Mouse (Mus musculus) cerebellum, adult 11-12 months (tissue): ENCODE measurements around the gene Dnajb7.

ENCODE experiments used
- DNase-seq: peaks from one replicate; pipeline ENCODE4 v3.0.0; 2022

Gene Dnajb7

DNA sequence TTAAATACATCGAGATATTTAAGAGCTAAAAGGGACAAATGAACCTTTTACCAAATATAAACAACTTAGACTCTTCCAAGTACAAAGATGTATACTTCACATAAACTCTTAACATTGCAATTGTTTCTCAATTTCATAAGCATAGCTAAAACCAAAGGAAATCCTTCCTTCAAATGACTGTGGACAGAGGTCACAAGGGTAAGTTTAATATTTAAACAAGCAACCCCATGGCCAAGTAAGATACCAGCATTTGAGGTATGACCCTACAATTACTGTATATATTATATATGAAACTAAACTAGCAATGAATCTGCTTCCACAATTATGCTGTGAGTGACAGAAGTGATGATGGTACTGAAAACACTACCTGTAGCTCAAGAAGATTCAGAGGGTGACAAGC is 43.8 kb downstream of the Dnajb7 start:
- DNase-seq, result no peak

GRCm38 (mm10) chr15:81362501-81362900 is 45.6 kb downstream of the Dnajb7 start:
- no peak for DNase-seq

DNA sequence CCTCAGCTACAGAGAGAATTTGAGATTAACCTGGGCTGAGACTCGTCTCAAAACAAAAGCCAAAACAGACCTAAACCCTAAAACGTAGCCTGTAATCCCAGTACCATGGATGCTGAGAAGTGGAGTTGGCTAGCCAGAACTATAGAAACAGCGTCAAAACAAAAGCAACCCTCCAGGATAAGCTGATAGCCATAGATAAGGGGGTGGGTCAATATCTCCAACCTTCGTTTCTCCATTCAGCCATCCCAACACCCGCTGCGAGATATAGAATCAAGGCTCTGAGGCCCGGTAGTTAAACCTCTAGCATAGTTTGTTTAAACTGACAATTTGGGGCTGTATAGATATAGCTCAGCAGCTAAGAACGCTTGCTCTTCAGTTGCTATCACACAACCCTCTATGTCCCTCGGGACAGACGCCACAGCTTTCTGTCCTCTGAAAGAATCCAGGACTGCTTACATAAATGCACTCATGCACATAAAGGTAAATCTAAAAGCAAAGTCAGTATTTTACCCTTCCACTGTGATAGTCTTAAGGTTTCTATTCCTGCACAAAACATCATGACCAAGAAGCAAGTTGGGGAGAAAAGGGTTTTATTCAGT is 46.6 kb downstream of the Dnajb7 start:
- DNase-seq, result no peak

DNA sequence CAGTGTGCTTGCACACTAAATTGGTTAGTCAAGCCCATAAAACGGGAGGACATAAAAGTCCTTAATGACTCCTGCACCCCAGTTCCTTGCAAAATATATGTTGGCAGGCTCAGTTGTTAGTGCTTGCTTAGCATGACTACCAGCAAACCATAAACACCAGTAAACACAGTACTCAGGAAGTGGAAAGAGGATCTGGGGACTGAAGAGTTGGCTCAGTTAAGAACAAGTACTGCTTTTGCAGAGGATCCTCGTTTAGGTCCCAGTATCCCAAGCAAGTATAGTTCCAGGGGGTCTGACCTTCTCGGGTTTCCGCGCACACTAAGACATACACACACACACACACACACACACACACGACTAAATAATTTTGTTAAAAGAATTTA is 47.1 kb downstream of the Dnajb7 start:
- no peak for DNase-seq

DNA sequence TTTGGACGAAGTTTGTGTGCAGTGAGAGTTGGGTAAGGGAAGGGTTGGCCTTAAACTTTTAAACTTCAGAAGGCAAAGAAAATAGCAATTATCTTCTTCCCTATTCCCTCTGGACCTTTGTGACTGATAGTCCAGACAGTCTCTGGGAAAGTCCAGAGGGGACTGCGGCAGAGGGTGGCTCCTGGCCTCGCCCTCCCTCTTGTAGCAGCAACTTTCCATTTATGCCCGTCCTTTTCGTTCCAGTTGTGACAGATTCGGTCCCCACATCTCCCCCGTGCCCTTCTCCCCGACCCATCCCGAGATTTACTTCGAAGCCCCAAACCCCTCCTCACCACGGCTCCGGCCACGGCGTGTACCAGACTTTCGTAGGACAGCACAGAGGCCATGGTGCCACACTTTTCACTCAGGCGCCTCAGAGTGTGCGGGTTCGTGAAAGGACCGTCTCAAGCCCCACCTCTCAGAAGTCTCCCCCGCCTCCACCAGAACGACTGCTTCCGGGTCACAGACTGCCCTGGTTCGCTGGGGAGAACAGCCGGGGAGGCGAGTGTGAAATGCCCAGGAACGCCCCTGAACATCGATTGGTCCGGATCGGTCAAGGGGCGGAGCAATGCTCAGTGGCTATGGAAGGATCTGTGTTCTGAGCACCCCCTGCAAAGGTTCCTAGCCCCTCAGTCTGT is 47.6 kb downstream of the Dnajb7 start, which contains the start of gene Slc25a17:
Gene Slc25a17, minus strand, starts transcription at position 468 of the 677 bp plus-strand sequence.
- peak; percentile 94 for DNase-seq

DNA sequence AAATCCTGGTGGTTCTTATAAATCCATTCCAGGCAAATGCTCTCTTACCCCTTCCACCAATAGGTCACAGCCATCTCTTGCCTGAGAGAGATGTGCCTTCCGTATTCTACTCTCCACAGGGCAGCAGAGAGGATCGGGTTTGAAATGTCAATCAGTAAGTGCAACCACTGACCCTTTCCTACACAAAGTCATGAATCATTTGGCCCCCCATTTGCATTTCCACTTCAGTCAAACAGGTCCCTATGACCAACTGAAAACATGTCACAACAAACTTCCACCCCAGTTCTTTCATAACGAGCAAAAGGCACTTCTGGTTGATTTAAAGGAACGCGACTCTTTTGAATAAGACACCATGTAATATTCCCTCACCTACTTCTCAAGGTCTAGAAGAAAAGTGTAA is 48.7 kb downstream of the Dnajb7 start:
- no peak for DNase-seq

DNA sequence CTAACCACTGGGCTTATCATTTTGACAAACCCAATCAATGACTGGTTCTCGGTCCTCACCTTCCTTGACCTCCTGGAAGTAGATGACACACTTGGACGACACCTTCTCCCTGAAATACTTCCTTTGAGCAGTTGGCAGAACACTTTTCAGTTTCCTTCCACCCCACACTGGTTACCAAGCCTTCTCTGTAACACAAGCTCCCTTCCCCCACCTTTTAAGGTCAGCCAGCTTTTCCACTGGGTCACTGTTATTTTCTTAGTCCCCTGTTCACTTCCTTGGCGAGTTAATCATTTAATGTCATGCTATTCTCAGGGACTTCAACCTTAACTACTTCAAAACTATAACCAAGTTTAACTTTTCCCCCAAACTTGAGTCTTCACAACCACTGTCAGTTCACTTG is 49.2 kb downstream of the Dnajb7 start:
- DNase-seq, result no peak

DNA sequence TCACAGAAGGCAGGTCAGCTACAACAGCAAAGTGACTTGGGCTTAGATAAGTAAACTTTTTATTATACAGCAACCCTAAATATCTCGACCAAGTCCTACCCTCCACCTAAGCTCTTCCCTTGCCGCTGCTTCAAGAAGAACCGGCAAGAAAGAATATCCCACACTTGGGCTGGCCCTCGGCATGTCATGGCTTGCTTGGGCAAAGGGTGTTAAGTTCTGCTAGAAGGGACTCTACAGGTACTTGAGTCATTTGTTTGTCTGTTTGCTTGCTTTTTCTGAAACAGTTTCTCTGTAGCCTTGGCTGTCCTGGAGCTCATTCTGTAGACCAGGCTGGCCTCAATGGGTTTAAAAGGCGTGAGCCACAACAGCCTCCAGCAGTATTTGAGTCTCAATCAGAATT is 51.2 kb downstream of the Dnajb7 start:
- no peak for DNase-seq
